Mouse (Mus musculus) liver, postnatal 0 days (tissue): Measurements from ENCODE around the gene Klf12. TPM values are rescaled to one million over a fixed set of nuclear protein-coding genes. Genes with fewer than 3 reads are reported as not detected.

Experiments used
- ATAC-seq: fragments of 200-750 bp; cut with Nextera tagmentation; 2 replicates; pipeline ENCODE4 v1.8.0; 2017; ENCODE audit warnings: mild to moderate bottlenecking, moderate library complexity
- DNase-seq: peaks from one replicate; pipeline ENCODE4 v3.0.0-alpha.2; 2016
- H3K27ac ChIP-seq: fragments of 300-500 bp; sonication (generic); 2 replicates; pipeline ENCODE4 v1.5.1; 2014; ENCODE audit warnings: antibody characterized with exemption, moderate library complexity, mild to moderate bottlenecking, low read depth
- H3K27me3 ChIP-seq: fragments of 300-500 bp; sonication (generic); 2 replicates; pipeline ENCODE4 v1.6.1; 2014; ENCODE audit warnings: low read length, control low read depth, mixed read lengths; ENCODE audit not compliant: insufficient read depth
- H3K36me3 ChIP-seq: fragments of 300-500 bp; sonication (generic); replicated peaks from 2 replicates; pipeline ENCODE4 v1.6.1; 2014; ENCODE audit warnings: mild to moderate bottlenecking, control low read depth, low read length, moderate library complexity, mixed read lengths; ENCODE audit not compliant: insufficient read depth
- H3K4me1 ChIP-seq: fragments of 300-500 bp; sonication (generic); 2 replicates; pipeline ENCODE4 v1.6.1; 2014; ENCODE audit warnings: antibody characterized with exemption, mild to moderate bottlenecking, control low read depth; ENCODE audit not compliant: insufficient read depth
- H3K4me2 ChIP-seq: fragments of 300-500 bp; sonication (generic); 2 replicates; pipeline ENCODE4 v1.6.1; 2014; ENCODE audit warnings: low read depth, mild to moderate bottlenecking, low read length, moderate library complexity, mixed read lengths
- H3K4me3 ChIP-seq: fragments of 300-500 bp; sonication (generic); 2 replicates; pipeline ENCODE4 v1.5.1; 2014; ENCODE audit warnings: low read depth, low read length
- H3K9ac ChIP-seq: fragments of 300-500 bp; sonication (generic); replicated peaks from 2 replicates; pipeline ENCODE4 v1.6.1; 2014; ENCODE audit warnings: mild to moderate bottlenecking, moderate library complexity
- H3K9me3 ChIP-seq: fragments of 300-500 bp; sonication (generic); 2 replicates; pipeline ENCODE4 v1.6.1; 2016; ENCODE audit warnings: mild to moderate bottlenecking, control low read depth, low read length, mixed read lengths
- CTCF ChIP-seq: sonication (generic); IDR thresholded peaks from 2 replicates; pipeline ENCODE4 v1.5.1; 2016; ENCODE audit warnings: antibody characterized with exemption, low read depth
- EP300 ChIP-seq: IDR thresholded peaks from 2 replicates; pipeline ENCODE4 v1.6.1; 2016; ENCODE audit warnings: antibody characterized with exemption, low read depth, mild to moderate bottlenecking
- WGBS: fragments of 180-500 bp; shearing (Covaris S2); extraction: QIAGEN DNeasy Blood & Tissue Kit; methylation state at CpG from one replicate; pipeline ENCODE4 v1.1.7; 2014; ENCODE audit not compliant: insufficient replicate concordance; 5-methylcytosine and 5-hydroxymethylcytosine counted together
- polyA plus RNA-seq: library from polyadenylated mRNA; unstranded; fragments of >200 nt; fragmentation: Nextera tagmentation; extraction: Ambion mirVana; gene quantifications from 2 replicates; pipeline ENCODE4 v1.2.1, GENCODE M21; 2015

The Klf12 gene
- polyA plus RNA-seq, 1 experiment from 2014 or later = 5.2 TPM

GRCm38 (mm10) chr14:100009790-100010382 is 274.6 kb downstream of the Klf12 start:
- H3K9me3 ChIP-seq = no peaks in the 10 kb centered on the region
- no peak overlapping the region for H3K27ac ChIP-seq
- no peak overlapping the region for H3K9ac ChIP-seq
- no peak overlapping the region for H3K4me2 ChIP-seq
- H3K4me3 ChIP-seq = no peak overlapping the region
- 34% methylated on average over 4 of the region's 4 CpGs for WGBS
- 0 out of 2 replicates have a peak, but pooled peaks cover under 1% of the 10 kb centered on the region for H3K4me1 ChIP-seq
- DNase-seq (peak; percentile 15), ATAC-seq (no peak)
- no peaks in the 10 kb centered on the region for H3K36me3 ChIP-seq
- TF ChIP-seq CTCF (peak; percentile 72), EP300 (no peak)
- H3K27me3 ChIP-seq = no peaks in the 10 kb centered on the region

- Histone ChIP-seq H3K27ac (no peak overlapping the region), H3K9ac (no peak overlapping the region), H3K4me3 (no peak overlapping the region), H3K36me3 (no peaks in the 10 kb centered on the region), H3K4me1 (no peaks in the 10 kb centered on the region), H3K4me2 (no peak overlapping the region), H3K27me3 (no peaks in the 10 kb centered on the region), H3K9me3 (no peaks in the 10 kb centered on the region; the same call in 1 of the 2 replicates)
- ATAC-seq = no peak
- TF ChIP-seq CTCF (no peak), EP300 (no peak)
- no peak for DNase-seq
- WGBS = 74% methylated on average over 7 of the region's 7 CpGs
Measured at GRCm38 (mm10) chr14:99983510-99983909, 301.0 kb downstream of the Klf12 start.

GRCm38 (mm10) chr14:99981209-99981608 is 303.3 kb downstream of the Klf12 start:
- TF ChIP-seq CTCF (no peak), EP300 (no peak)
- H3K9ac ChIP-seq = no peak overlapping the region
- ATAC-seq (no peak), DNase-seq (no peak)
- no peak overlapping the region for H3K4me2 ChIP-seq
- no peak overlapping the region for H3K27ac ChIP-seq
- no peaks in the 10 kb centered on the region for H3K9me3 ChIP-seq
- no peaks in the 10 kb centered on the region for H3K4me1 ChIP-seq
- H3K4me3 ChIP-seq = no peak overlapping the region
- no peaks in the 10 kb centered on the region for H3K36me3 ChIP-seq
- H3K27me3 ChIP-seq = no peaks in the 10 kb centered on the region
- 84% methylated on average over 3 of the region's 3 CpGs for WGBS

- ATAC-seq = no peak
- 74% methylated on average over 4 of the region's 4 CpGs for WGBS
- TF ChIP-seq EP300 = no peak
Measured at GRCm38 (mm10) chr14:99967920-99968319, 316.6 kb downstream of the Klf12 start.

GRCm38 (mm10) chr14:99960500-99961229 is 323.8 kb downstream of the Klf12 start:
- Histone ChIP-seq H3K27ac (no peak overlapping the region), H3K36me3 (no peaks in the 10 kb centered on the region), H3K9me3 (peaks cover 3% of the 10 kb centered on the region; the same call in 1 of the 2 replicates), H3K4me3 (no peak overlapping the region), H3K9ac (no peak overlapping the region), H3K4me2 (no peak overlapping the region), H3K4me1 (no peaks in the 10 kb centered on the region), H3K27me3 (no peaks in the 10 kb centered on the region)
- WGBS = 73% methylated on average over 10 of the region's 10 CpGs
- DNase-seq (no peak), ATAC-seq (no peak)
- no peak for TF ChIP-seq EP300
- no peak for TF ChIP-seq CTCF

More at GRCm38 (mm10) chr14:99967920-99968319, 316.6 kb downstream of the Klf12 start:
- no peaks in the 10 kb centered on the region for H3K27me3 ChIP-seq
- H3K27ac ChIP-seq = no peak overlapping the region
- peaks cover 3% of the 10 kb centered on the region; the same call in 1 of the 2 replicates for H3K9me3 ChIP-seq
- peaks cover 6% of the 10 kb centered on the region; the same call in 1 of the 2 replicates for H3K4me1 ChIP-seq
- H3K4me2 ChIP-seq = no peak overlapping the region
- H3K36me3 ChIP-seq = no peaks in the 10 kb centered on the region
- H3K4me3 ChIP-seq = no peak overlapping the region
- DNase-seq = no peak
- no peak overlapping the region for H3K9ac ChIP-seq

- no peak for DNase-seq
- TF ChIP-seq CTCF = no peak
- no peak for TF ChIP-seq EP300
- Histone ChIP-seq H3K4me2 (no peak overlapping the region), H3K36me3 (no peaks in the 10 kb centered on the region), H3K27ac (no peak overlapping the region), H3K9me3 (no peaks in the 10 kb centered on the region), H3K4me1 (no peaks in the 10 kb centered on the region), H3K4me3 (no peak overlapping the region), H3K9ac (no peak overlapping the region), H3K27me3 (no peaks in the 10 kb centered on the region)
- WGBS = 89% methylated on average over 4 of the region's 4 CpGs
- ATAC-seq = no peak
Measured at GRCm38 (mm10) chr14:99955133-99955532, 329.3 kb downstream of the Klf12 start.
